Mouse (Mus musculus) thymus, adult 2 months (tissue): Measurements from ENCODE around the gene Cdh23. TPM values are rescaled to one million over a fixed set of nuclear protein-coding genes. Genes with fewer than 3 reads are reported as not detected.

Experiments
- DNase-seq: peaks from one replicate; pipeline ENCODE4 v3.0.0; 2021
- H3K27ac ChIP-seq: fragments of 200-500 bp; 2 replicates; pipeline ENCODE4 v1.5.1; 2012; ENCODE audit warnings: low read length, control low read depth; ENCODE audit not compliant: control insufficient read depth, insufficient read depth
- H3K27me3 ChIP-seq: fragments of 200-500 bp; 2 replicates; pipeline ENCODE4 v1.6.1; 2012; ENCODE audit warnings: mild to moderate bottlenecking, low read length, moderate library complexity, mixed read lengths; ENCODE audit not compliant: control insufficient read depth, insufficient read depth
- H3K36me3 ChIP-seq: fragments of 200-500 bp; 2 replicates; pipeline ENCODE4 v1.6.1; 2012; ENCODE audit warnings: mild to moderate bottlenecking, low read length, moderate library complexity; ENCODE audit not compliant: control insufficient read depth, insufficient read depth
- H3K4me1 ChIP-seq: fragments of 200-500 bp; replicated peaks from 2 replicates; pipeline ENCODE4 v1.6.1; 2012; ENCODE audit warnings: low read length; ENCODE audit not compliant: control insufficient read depth, insufficient read depth
- H3K4me3 ChIP-seq: fragments of 200-500 bp; 2 replicates; pipeline ENCODE4 v1.5.1; 2012; ENCODE audit warnings: mild to moderate bottlenecking, low read length, control low read depth, moderate library complexity; ENCODE audit not compliant: control insufficient read depth, insufficient read depth
- CTCF ChIP-seq: fragments of 200-500 bp; IDR thresholded peaks from 2 replicates; pipeline ENCODE4 v1.5.1; 2012; ENCODE audit warnings: mild to moderate bottlenecking, control low read depth, low read length, moderate library complexity, borderline replicate concordance; ENCODE audit not compliant: control insufficient read depth, poor library complexity, insufficient read depth; ENCODE audit errors: extremely low read depth
- POLR2A ChIP-seq: fragments of 200-500 bp; IDR thresholded peaks from 2 replicates; pipeline ENCODE4 v1.6.1; 2012; ENCODE audit warnings: mild to moderate bottlenecking, low read length, control low read depth, moderate library complexity; ENCODE audit not compliant: control insufficient read depth, poor library complexity, insufficient read depth; ENCODE audit errors: extremely low read depth
- WGBS: fragments of 180-500 bp; shearing (Covaris S2); methylation state at CpG from one replicate; pipeline ENCODE4 v1.1.7; 2018; 5-methylcytosine and 5-hydroxymethylcytosine counted together
- polyA plus RNA-seq: library from polyadenylated mRNA; depleted of rRNA; stranded (reverse); fragments of >200 nt; gene quantifications from 2 replicates; pipeline ENCODE4 v1.2.3, GENCODE M21; 2012

The Cdh23 gene
- polyA plus RNA-seq, 1 experiment: 3.5 TPM

DNA sequence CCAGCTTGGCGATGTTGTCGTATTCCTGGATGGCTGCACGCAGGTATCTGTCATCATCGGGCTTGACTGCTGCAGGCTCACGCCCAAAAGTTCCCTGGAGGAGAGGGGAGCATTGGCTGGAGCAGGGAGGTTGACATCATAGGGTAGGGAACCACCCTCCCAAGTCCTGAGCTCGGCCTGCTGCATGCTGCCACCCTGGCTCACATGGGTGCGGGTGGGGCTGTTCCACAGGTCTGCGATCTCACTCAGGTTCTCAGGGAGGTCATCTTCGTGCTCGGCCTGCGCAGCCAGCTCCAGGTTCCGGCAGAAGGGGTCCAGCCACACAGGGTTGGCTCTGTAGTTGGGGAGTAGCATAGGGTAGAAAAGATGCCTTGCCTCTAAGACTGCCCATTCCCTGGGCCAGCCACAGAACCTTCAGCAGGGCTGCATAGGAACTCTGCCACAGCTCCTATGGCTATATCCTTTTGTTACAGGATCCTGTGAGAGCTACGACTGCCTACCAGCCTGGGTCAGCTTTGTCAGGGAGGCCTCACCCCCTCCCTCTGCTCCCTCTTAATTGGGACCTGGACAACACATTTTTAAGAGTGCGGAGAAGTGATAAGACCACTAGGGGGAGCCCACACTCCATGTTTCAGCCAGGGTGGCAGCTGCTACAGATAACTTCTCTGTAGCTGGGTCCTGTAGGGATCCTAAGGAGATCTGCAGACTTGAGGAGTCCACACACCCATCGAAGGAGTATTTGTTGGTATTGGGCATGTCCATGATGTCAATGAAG lies 391.2 kb downstream of the Cdh23 start:
- no peaks in the 10 kb centered on the region for H3K27me3 ChIP-seq
- no peak overlapping the region for H3K4me3 ChIP-seq
- no peaks in the 10 kb centered on the region for H3K4me1 ChIP-seq
- 72% methylated on average over 15 of the region's 15 CpGs for WGBS
- TF ChIP-seq POLR2A: no peak
- no peak for TF ChIP-seq CTCF
- no peak overlapping the region for H3K27ac ChIP-seq
- peaks cover 18% of the 10 kb centered on the region for H3K36me3 ChIP-seq
- peak; percentile 74 for DNase-seq

DNA sequence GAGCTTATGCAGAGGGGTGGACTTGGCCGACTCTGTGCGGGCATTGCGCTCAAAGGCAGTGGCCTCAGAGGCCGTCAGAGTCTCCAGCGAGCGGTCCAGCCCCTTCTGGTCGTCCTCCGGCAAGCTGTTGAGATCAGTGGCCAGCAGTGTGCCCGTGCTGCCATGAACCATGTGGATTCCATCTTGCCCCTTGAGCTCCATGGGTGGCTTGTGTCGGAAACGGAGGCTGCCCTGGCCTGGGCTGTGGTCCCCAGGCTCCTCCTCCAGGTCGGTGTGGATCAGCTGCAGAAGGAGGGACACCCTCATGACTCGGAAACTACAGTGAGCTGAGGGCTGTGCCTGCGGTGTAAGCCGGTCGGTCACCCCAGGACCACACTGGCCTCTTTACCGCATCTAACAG lies 392.9 kb downstream of the Cdh23 start:
- H3K27ac ChIP-seq: no peak overlapping the region
- TF ChIP-seq POLR2A (no peak), CTCF (no peak)
- H3K4me1 ChIP-seq: no peaks in the 10 kb centered on the region
- H3K36me3 ChIP-seq: peaks cover 34% of the 10 kb centered on the region
- WGBS: 94% methylated on average over 17 of the region's 17 CpGs
- no peak overlapping the region for H3K4me3 ChIP-seq
- DNase-seq: no peak
- no peaks in the 10 kb centered on the region for H3K27me3 ChIP-seq

DNA sequence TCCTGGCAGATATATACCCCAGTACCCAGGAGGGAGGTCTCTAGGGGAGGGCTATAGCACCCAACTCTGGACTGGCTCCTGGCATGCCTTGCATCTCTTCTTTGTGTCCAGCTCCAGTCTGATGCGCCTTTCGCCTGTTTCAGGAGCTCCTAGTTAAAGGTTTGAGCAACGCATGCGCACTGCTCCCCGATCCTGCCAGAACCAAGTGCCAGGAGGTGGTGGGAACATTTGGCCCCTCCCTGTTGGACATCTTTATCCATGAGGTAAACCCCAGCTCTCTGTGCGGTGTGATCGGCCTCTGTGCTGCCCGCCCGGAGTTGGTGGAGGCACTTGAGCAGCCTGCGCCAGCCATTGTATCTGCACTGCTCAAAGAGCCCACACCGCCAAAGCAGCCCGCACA lies 396.7 kb downstream of the Cdh23 start:
- Histone ChIP-seq H3K36me3 (peaks cover 70% of the 10 kb centered on the region), H3K27ac (no peak overlapping the region)
- 97% methylated on average over 12 of the region's 12 CpGs for WGBS

GRCm38 (mm10) chr10:60296027-60296426 lies 400.3 kb downstream of the Cdh23 start:
- TF ChIP-seq POLR2A (no peak), CTCF (no peak)
- H3K27me3 ChIP-seq: no peaks in the 10 kb centered on the region
- H3K4me3 ChIP-seq: no peak overlapping the region
- DNase-seq: no peak
- H3K4me1 ChIP-seq: peaks cover 5% of the 10 kb centered on the region
- peaks cover 93% of the 10 kb centered on the region for H3K36me3 ChIP-seq
- no peak overlapping the region for H3K27ac ChIP-seq
- WGBS: 84% methylated on average over 9 of the region's 9 CpGs

More for the DNA sequence above, 396.7 kb downstream of the Cdh23 start:
- no peak for DNase-seq
- no peak for TF ChIP-seq POLR2A
- TF ChIP-seq CTCF: no peak
- Histone ChIP-seq H3K4me1 (no peaks in the 10 kb centered on the region), H3K4me3 (no peak overlapping the region), H3K27me3 (no peaks in the 10 kb centered on the region)

DNA sequence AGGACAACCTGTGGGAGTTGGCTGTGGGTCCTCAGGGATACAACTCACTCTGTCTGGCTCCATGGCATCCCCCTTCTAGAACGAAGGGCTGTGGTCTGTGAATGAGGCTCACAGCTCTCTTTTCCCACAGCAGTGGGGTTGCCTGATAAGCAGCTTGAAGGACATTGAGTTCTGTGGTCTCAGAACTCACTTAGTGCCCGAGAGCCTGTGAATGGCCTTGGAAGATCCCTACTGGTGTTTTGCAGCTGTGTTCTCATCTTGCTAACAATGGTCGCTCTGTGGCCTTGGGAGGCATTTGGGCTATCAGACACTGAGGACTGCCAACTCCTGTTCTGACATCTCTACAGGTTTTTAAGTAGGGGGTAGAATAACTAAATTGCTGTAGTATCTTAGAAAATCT lies 400.9 kb downstream of the Cdh23 start:
- peaks cover 10% of the 10 kb centered on the region for H3K4me1 ChIP-seq
- H3K4me3 ChIP-seq: no peak overlapping the region
- H3K36me3 ChIP-seq: peaks cover 86% of the 10 kb centered on the region
- DNase-seq: no peak
- WGBS: 99% methylated on average over 3 of the region's 3 CpGs
- H3K27ac ChIP-seq: no peak overlapping the region
- TF ChIP-seq POLR2A (no peak), CTCF (no peak)
- H3K27me3 ChIP-seq: no peaks in the 10 kb centered on the region

DNA sequence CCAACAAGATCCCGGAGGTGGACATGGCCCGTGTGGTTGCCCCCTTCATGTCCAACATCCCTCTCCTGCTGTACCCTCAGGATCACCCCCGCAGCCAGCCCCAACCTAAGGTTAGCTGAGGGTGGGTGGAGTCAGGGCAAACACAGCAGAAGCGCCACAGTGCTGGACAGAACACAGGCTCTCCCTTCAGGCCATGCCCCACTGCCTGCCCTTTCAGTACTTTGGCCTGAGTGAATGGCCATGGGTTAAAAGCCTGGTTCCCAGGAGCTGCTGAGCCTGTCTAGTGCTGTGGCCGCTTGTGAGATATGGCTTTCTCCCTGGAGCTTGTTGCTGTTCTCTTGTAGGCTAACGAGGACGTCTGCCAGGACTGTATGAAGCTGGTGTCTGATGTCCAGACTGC lies 401.7 kb downstream of the Cdh23 start:
- TF ChIP-seq CTCF: no peak
- no peak for TF ChIP-seq POLR2A
- WGBS: 95% methylated on average over 7 of the region's 7 CpGs
- Histone ChIP-seq H3K27ac (no peak overlapping the region), H3K36me3 (peaks cover 79% of the 10 kb centered on the region), H3K4me3 (no peak overlapping the region), H3K4me1 (peaks cover 18% of the 10 kb centered on the region), H3K27me3 (no peaks in the 10 kb centered on the region)
- DNase-seq: no peak

- peaks cover 55% of the 10 kb centered on the region for H3K36me3 ChIP-seq
- no peak overlapping the region for H3K27ac ChIP-seq
- no peak for DNase-seq
- no peak overlapping the region for H3K4me3 ChIP-seq
- H3K27me3 ChIP-seq: no peaks in the 10 kb centered on the region
- peaks cover 40% of the 10 kb centered on the region for H3K4me1 ChIP-seq
- no peak for TF ChIP-seq CTCF
- TF ChIP-seq POLR2A: no peak
- WGBS: 82% methylated on average over 8 of the region's 8 CpGs
Observed at GRCm38 (mm10) chr10:60292209-60292608, 404.1 kb downstream of the Cdh23 start.

DNA sequence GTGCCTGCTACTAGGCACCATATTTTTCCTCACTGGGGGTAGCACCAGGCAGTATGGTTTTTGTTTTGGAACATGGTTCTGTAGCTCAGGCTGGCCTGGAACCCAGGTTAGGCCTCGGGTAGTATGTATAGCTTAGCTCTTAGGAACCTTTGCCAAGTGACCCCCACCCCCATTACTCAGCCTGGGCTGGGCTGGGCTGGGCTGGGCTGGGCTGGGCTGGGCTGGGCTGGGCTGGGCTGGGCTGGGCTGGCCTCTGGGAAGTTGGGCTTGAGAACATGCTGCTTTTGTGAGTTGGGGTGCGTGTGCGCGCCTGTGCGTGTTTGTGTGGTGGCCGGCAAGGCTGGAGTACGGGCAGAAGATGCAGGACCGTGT lies 405.6 kb downstream of the Cdh23 start:
- WGBS: 84% methylated on average over 8 of the region's 8 CpGs
- Histone ChIP-seq H3K27ac (no peak overlapping the region), H3K4me1 (peaks cover 54% of the 10 kb centered on the region), H3K4me3 (no peak overlapping the region), H3K36me3 (peaks cover 43% of the 10 kb centered on the region), H3K27me3 (no peaks in the 10 kb centered on the region)
- TF ChIP-seq POLR2A (no peak), CTCF (no peak)
- no peak for DNase-seq
